Mouse (Mus musculus) lung, postnatal 0 days (tissue): Measurements from ENCODE around the gene 4930568D16Rik. TPM values are rescaled to one million over a fixed set of nuclear protein-coding genes. Genes with fewer than 3 reads are reported as not detected.

Experiments used
- ATAC-seq: fragments of 200-750 bp; cut with Nextera tagmentation; 2 replicates; pipeline ENCODE4 v1.8.0; 2017; ENCODE audit warnings: moderate library complexity
- DNase-seq: peaks from one replicate; pipeline ENCODE4 v3.0.0-alpha.2; 2016; ENCODE audit warnings: low spot score
- H3K27ac ChIP-seq: fragments of 300-500 bp; sonication (generic); 2 replicates; pipeline ENCODE4 v1.5.1; 2014; ENCODE audit warnings: antibody characterized with exemption, mild to moderate bottlenecking, low read length, mixed read lengths
- H3K27me3 ChIP-seq: fragments of 300-500 bp; sonication (generic); replicated peaks from 2 replicates; pipeline ENCODE4 v1.6.1; 2014; ENCODE audit warnings: low read length, mixed read lengths; ENCODE audit not compliant: insufficient read depth
- H3K36me3 ChIP-seq: fragments of 300-500 bp; sonication (generic); 2 replicates; pipeline ENCODE4 v1.6.1; 2014; ENCODE audit warnings: low read length, mixed read lengths; ENCODE audit not compliant: insufficient read depth
- H3K4me1 ChIP-seq: fragments of 300-500 bp; sonication (generic); 2 replicates; pipeline ENCODE4 v1.6.1; 2014; ENCODE audit warnings: antibody characterized with exemption, low read depth, low read length, mixed read lengths; ENCODE audit not compliant: insufficient read depth
- H3K4me2 ChIP-seq: fragments of 300-500 bp; sonication (generic); replicated peaks from 2 replicates; pipeline ENCODE4 v1.6.1; 2014; ENCODE audit warnings: low read depth, mild to moderate bottlenecking, low read length, moderate library complexity, mixed read lengths
- H3K4me3 ChIP-seq: fragments of 300-500 bp; sonication (generic); 2 replicates; pipeline ENCODE4 v1.5.1; 2014; ENCODE audit warnings: low read depth, low read length
- H3K9ac ChIP-seq: fragments of 300-500 bp; sonication (generic); replicated peaks from 2 replicates; pipeline ENCODE4 v1.6.1; 2014; ENCODE audit warnings: low read depth, mild to moderate bottlenecking
- H3K9me3 ChIP-seq: fragments of 300-500 bp; sonication (generic); 2 replicates; pipeline ENCODE4 v1.6.1; 2016; ENCODE audit warnings: low read length, mixed read lengths
- CTCF ChIP-seq: IDR thresholded peaks from 2 replicates; pipeline ENCODE4 v1.5.1; 2016; ENCODE audit warnings: antibody characterized with exemption, mild to moderate bottlenecking
- EP300 ChIP-seq: IDR thresholded peaks from 2 replicates; pipeline ENCODE4 v1.6.1; 2016; ENCODE audit warnings: antibody characterized with exemption, mild to moderate bottlenecking, control low read depth
- WGBS: fragments of 180-500 bp; shearing (Covaris S2); extraction: QIAGEN DNeasy Blood & Tissue Kit; methylation state at CpG from one replicate; pipeline ENCODE4 v1.1.7; 2014; 5-methylcytosine and 5-hydroxymethylcytosine counted together
- polyA plus RNA-seq: library from polyadenylated mRNA; unstranded; fragments of >200 nt; fragmentation: Nextera tagmentation; extraction: Ambion mirVana; gene quantifications from 2 replicates; pipeline ENCODE4 v1.2.1, GENCODE M21; 2015

The 4930568D16Rik gene
- polyA plus RNA-seq, 1 experiment from 2014 or later: not detected

DNA sequence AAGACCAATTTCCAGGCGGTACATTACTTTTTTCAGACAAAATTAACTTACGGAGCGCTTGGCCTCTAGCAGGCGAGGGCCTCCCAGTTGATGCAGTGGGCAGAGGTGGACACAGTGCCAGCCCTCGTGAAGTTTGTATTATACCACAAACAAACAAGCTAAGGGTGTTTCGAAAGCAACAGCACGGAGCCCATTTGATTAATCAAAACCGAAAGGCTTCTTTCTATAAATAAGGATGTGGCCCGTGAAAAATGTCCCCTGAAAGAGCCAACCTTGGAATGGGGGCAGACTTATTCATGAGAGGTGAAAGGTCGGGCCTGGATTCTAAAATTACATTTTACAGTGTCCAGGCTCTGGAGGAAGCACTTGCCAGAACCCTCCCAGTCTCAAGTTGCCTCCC, 30.1 kb downstream of the 4930568D16Rik start:
- 39% methylated on average over 10 of the region's 10 CpGs for WGBS
- H3K36me3 ChIP-seq: no peaks in the 10 kb centered on the region
- no peaks in the 10 kb centered on the region for H3K27me3 ChIP-seq
- peak overlapping the region; percentile 71; the same call in 1 of the 2 replicates for H3K4me3 ChIP-seq
- H3K4me2 ChIP-seq: peak overlapping the region; percentile 93
- H3K27ac ChIP-seq: peak overlapping the region; percentile 77
- no peaks in the 10 kb centered on the region for H3K9me3 ChIP-seq
- no peak overlapping the region for H3K9ac ChIP-seq
- TF ChIP-seq CTCF: no peak
- no peak for TF ChIP-seq EP300
- DNase-seq (peak; percentile 50), ATAC-seq (peak; percentile 2; the same call in 1 of the 2 replicates)
- H3K4me1 ChIP-seq: peaks cover 16% of the 10 kb centered on the region

DNA sequence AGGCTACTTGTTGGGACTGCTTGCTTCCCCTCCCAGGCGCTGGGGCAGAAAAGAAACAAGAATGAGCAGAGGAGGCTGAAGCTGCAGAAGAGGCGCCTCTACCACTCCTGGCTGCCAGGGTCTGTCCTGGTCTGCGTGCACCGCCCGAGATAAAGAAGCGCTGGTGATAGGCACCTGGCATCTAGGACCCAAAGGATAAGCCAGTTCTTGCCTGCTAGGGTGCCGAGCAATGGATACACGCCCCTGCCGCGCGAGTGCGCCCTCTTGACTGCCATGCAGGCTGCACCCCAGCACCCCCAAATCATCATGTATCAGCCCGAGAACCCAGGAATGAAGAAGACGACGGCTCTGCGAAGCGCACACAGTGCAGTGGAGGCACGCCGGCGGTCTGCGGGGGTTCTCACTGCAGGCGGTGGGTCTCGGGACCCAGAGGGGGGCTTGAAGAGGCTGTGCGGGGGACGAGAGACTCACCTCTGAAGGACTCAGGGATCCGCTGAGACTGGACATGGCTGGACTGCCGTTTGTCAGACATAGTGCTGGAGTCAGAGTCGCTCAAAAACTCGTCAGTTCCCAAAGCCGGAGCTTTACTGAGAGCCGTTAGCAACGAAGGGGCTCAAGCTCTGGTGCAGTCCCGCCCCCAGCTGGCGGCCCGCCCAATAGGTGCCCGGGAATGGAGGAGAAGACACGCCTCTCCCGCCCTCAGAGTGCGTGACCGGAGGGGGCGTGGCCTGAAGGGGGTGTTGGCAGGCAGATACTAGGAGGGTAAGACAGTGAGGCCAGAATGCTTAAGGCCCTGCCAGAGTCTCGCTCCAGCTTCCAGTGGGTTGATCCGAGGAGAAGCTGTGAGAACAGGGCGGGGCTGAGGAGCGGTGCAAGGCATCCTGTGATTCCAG, 30.9 kb downstream of the 4930568D16Rik start, which contains the start of gene Stom:
Gene Stom (minus strand): TSS at position 589 of the 893 bp plus-strand sequence.
- DNase-seq (peak; percentile 98), ATAC-seq (peak; percentile 98)
- Histone ChIP-seq H3K9ac (peak within 1 kb of the TSS; percentile 67), H3K4me2 (peak within 1 kb of the TSS; percentile 93), H3K9me3 (no peaks in the 10 kb centered on the region), H3K4me3 (peak within 1 kb of the TSS; percentile 71), H3K27me3 (no peaks in the 10 kb centered on the region), H3K27ac (peak within 1 kb of the TSS; percentile 93), H3K36me3 (no peaks in the 10 kb centered on the region), H3K4me1 (peaks cover 16% of the 10 kb centered on the region)
- WGBS: under 1% methylated on average over 45 of the region's 45 CpGs
- TF ChIP-seq CTCF: peak; percentile 32; the same call in 1 of the 2 replicates
- no peak for TF ChIP-seq EP300

DNA sequence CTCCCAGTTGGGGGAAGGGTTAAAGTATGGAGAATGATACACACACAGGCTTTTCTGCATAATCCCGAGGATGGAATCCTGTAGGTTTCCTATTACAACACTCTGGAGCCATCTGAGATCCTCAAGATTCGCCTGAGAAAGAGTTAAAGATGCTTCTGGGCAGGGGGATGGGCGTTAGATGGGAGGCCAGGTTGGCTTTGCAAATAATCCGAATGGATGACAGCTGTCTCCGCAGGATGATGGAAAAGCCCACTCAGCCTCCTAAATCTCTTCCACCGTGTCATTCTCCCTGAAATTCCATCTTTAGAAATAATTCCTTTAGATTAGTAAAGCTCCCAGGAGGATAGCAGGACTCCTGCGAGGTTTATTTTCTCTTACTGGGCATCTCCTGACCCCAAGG, 31.9 kb downstream of the 4930568D16Rik start:
- Histone ChIP-seq H3K9ac (peak overlapping the region; percentile 67; the same call in 1 of the 2 replicates), H3K27ac (no peak overlapping the region; the same call in 1 of the 2 replicates), H3K4me2 (peak overlapping the region; percentile 93), H3K4me1 (peaks cover 16% of the 10 kb centered on the region), H3K4me3 (peak overlapping the region; percentile 71), H3K27me3 (no peaks in the 10 kb centered on the region), H3K9me3 (no peaks in the 10 kb centered on the region), H3K36me3 (no peaks in the 10 kb centered on the region)
- DNase-seq: no peak
- ATAC-seq: no peak
- TF ChIP-seq CTCF (no peak), EP300 (no peak)
- 15% methylated on average over 7 of the region's 7 CpGs for WGBS

DNA sequence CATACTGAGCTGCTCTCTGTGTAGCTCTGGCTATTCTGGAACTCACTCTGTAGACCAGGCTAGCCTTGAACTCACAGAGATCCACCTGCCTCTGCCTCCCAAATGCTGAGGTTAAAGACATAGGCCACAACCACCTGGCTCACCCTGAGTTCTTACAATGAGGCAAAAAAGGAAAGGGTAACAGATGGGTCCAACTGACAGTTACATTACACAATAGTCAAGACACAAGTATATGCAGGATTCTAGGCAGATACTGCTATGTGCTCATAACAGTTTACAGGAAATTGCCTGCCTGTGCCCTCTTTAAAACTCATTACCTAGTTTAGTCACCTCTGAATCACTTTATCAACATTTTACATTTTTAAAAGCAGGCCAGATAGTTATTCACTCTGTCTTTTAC, 33.9 kb downstream of the 4930568D16Rik start:
- Histone ChIP-seq H3K4me2 (peak overlapping the region; percentile 6; the same call in 1 of the 2 replicates), H3K4me1 (peaks cover 16% of the 10 kb centered on the region)
- TF ChIP-seq CTCF (no peak), EP300 (no peak)

DNA sequence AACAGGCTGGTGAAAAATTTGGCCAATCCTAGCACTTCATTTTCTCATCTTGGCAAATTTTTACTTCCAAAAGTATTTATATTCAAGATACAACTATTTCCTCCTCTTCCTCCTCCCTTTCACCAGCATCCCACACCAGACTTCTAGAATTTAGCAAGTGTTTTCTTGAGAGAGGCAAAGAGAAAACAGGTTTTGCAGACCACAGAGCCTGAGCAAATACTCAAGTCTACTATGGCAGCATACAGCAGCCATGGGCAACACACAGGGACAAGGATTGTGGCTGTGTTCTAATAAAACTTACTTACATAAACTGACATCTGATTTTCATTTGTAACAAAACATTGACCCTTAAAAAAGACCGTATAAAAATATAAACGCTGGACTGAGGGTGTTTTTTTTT, 36.3 kb downstream of the 4930568D16Rik start:
- Histone ChIP-seq H3K9me3 (no peaks in the 10 kb centered on the region), H3K27ac (no peak overlapping the region), H3K4me1 (peaks cover 16% of the 10 kb centered on the region), H3K4me3 (no peak overlapping the region), H3K36me3 (no peaks in the 10 kb centered on the region), H3K9ac (no peak overlapping the region), H3K27me3 (no peaks in the 10 kb centered on the region), H3K4me2 (no peak overlapping the region)
- ATAC-seq (no peak), DNase-seq (peak; percentile 52)
- TF ChIP-seq EP300 (no peak), CTCF (no peak)
- WGBS: 34% methylated on average over 2 of the region's 2 CpGs

More for the DNA sequence above, 33.9 kb downstream of the 4930568D16Rik start:
- Histone ChIP-seq H3K9ac (no peak overlapping the region), H3K9me3 (no peaks in the 10 kb centered on the region), H3K27ac (no peak overlapping the region), H3K27me3 (no peaks in the 10 kb centered on the region), H3K4me3 (no peak overlapping the region), H3K36me3 (no peaks in the 10 kb centered on the region)
- no peak for ATAC-seq
- DNase-seq: peak; percentile 17

DNA sequence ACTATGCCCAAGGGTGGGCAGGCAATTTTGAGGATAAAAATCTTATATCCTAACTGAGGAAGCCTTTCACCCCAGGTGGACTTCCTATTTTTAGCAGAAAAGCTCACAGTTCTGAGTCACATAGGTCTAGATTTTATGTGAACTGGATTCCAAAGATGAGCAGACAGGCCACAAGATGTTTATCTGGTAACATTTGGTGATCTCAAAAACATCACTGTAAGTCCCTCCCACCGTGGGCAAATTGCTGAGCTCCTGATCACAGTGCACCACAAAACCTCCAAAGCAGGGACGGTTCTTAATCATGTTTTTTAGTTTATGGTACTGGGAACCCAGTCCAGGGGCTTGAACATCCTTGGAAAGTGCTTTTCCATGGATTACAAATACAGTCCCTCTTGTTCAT, 38.5 kb downstream of the 4930568D16Rik start:
- ATAC-seq (no peak), DNase-seq (no peak)
- Histone ChIP-seq H3K27ac (no peak overlapping the region), H3K36me3 (no peaks in the 10 kb centered on the region), H3K4me1 (peaks cover 6% of the 10 kb centered on the region), H3K9ac (no peak overlapping the region), H3K4me2 (no peak overlapping the region), H3K4me3 (no peak overlapping the region), H3K9me3 (no peaks in the 10 kb centered on the region), H3K27me3 (no peaks in the 10 kb centered on the region)
- 89% methylated on average over 2 of the region's 2 CpGs for WGBS
- no peak for TF ChIP-seq EP300
- TF ChIP-seq CTCF: no peak
